Mouse (Mus musculus): ENCODE results near the gene Tekt1.

The Tekt1 gene

DNA sequence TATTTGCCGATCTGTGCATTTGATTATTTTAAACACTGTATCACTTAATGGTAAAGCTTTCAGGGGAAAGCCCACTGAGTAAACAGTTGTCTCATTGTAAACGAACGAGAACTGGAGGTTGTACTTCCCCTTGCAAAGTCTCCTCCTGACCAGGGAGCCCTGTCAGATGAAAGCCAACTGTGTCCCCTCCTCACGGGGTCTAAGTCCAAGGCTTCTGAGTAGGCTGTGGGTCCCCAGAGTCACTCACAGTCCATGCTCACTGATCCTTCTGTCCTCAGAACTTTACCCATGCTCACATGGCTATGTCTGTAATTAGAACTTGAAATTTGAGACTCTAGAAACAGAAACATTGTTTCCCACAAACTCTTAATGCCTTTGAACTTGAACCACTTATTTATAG, 12.6 kb downstream of the Tekt1 start:
- in situ Hi-C loops (cut with MboI; ENCODE audit: low pct_unique_long_range_greater_than_20kb in 1 of 2, low sequenced_read_pairs in 2 of 2, unreplicated experiment in 1 of 2): loop anchor here (10.0 to 25.0 kb wide), 3 partner anchors 125 to 188 kb away; no protein-coding TSS in a partner anchor

DNA sequence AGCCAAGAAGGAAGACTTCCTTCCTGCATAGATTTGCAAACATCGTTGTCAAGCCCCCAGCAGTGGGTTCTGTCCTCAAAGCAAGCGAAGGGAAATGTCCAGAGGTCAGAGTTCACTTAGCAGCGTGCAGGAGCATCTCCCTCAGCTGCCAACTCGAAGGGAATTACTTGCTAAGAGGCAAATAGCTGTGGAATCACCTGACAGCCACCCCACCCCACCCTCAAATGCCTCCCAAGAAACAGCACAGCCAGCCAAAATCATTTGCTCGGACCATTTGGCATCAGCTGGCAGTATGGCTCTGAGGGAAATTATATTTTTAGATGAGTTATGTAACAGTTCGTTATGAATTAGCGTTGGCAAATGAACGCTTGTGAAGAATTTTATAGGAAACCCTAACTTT, 13.2 kb downstream of the Tekt1 start:
- in situ Hi-C loops (cut with MboI; ENCODE audit: low pct_unique_long_range_greater_than_20kb in 1 of 2, low sequenced_read_pairs in 2 of 2, unreplicated experiment in 1 of 2): loop anchor here (10.0 to 25.0 kb wide), 3 partner anchors 124 to 188 kb away; no protein-coding TSS in a partner anchor

GRCm38 (mm10) chr11:72348563-72348962, 13.7 kb downstream of the Tekt1 start:
- in situ Hi-C loops (cut with MboI; ENCODE audit: low pct_unique_long_range_greater_than_20kb in 1 of 2, low sequenced_read_pairs in 2 of 2, unreplicated experiment in 1 of 2): loop anchor here (10.0 to 25.0 kb wide), 3 partner anchors 124 to 189 kb away; no protein-coding TSS in a partner anchor

- in situ Hi-C loops (cut with MboI; ENCODE audit: low pct_unique_long_range_greater_than_20kb in 1 of 2, low sequenced_read_pairs in 2 of 2, unreplicated experiment in 1 of 2): loop anchor here (5.0 to 25.0 kb wide), 5 partner anchors 83 to 223 kb away; no protein-coding TSS in a partner anchor
These were observed 17.8 kb downstream of the Tekt1 start for GRCm38 (mm10) chr11:72344486-72344885.

DNA sequence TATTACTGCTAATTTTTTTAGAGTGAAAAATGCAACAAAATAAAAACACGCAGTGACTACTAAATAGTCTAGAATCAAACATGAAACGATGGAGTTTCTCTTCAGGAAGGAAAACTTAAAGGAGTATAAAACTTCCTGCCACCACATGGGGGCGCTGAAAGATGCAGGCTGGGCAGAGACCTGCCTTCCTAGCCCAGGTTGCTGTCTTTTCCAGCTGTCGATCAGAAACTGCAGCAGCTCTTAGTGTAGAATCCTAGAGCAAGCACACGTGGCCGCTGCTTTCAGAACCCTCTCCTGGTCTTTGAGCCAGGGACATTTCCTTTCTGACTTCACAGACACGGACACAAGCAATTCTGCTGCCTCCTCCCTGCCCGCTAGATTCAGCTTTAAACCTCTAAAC, 18.3 kb downstream of the Tekt1 start:
- in situ Hi-C loops (cut with MboI; ENCODE audit: low pct_unique_long_range_greater_than_20kb in 1 of 2, low sequenced_read_pairs in 2 of 2, unreplicated experiment in 1 of 2): loop anchor here (5.0 to 25.0 kb wide), 5 partner anchors 83 to 223 kb away; no protein-coding TSS in a partner anchor

- in situ Hi-C loops (cut with MboI; ENCODE audit: low pct_unique_long_range_greater_than_20kb in 1 of 2, low sequenced_read_pairs in 2 of 2, unreplicated experiment in 1 of 2): loop anchor here (5.0 to 25.0 kb wide), 5 partner anchors 84 to 224 kb away; no protein-coding TSS in a partner anchor
These were observed 19.0 kb downstream of the Tekt1 start for GRCm38 (mm10) chr11:72343238-72343625.

- in situ Hi-C loops (cut with MboI; ENCODE audit: low pct_unique_long_range_greater_than_20kb in 1 of 2, low sequenced_read_pairs in 2 of 2, unreplicated experiment in 1 of 2): loop anchor here (5.0 to 25.0 kb wide), 5 partner anchors 85 to 225 kb away; no protein-coding TSS in a partner anchor
These were observed 19.5 kb downstream of the Tekt1 start for GRCm38 (mm10) chr11:72342549-72343237.

DNA sequence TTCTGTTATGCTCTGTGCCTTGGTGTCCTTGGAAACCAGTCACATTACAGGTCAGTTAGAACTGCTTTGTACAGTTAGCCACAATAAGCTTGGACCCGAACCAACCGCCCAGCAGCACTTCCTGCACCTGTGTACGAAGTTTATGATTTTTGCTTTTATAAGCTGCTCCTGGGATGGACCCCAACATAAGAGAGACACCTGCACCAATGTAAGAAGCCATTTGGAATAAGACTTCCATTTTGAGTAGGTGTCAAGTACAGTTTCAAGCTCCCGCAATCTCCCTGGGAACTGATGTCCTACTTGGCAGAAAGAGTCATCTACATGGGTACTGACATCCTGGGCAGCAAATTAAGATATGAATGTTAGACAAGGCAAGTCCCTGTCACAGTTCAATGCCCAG, 22.5 kb downstream of the Tekt1 start:
- in situ Hi-C loops (cut with MboI; ENCODE audit: low pct_unique_long_range_greater_than_20kb in 1 of 2, low sequenced_read_pairs in 2 of 2, unreplicated experiment in 1 of 2): loop anchor here (5.0 to 25.0 kb wide), 5 partner anchors 88 to 228 kb away; no protein-coding TSS in a partner anchor

DNA sequence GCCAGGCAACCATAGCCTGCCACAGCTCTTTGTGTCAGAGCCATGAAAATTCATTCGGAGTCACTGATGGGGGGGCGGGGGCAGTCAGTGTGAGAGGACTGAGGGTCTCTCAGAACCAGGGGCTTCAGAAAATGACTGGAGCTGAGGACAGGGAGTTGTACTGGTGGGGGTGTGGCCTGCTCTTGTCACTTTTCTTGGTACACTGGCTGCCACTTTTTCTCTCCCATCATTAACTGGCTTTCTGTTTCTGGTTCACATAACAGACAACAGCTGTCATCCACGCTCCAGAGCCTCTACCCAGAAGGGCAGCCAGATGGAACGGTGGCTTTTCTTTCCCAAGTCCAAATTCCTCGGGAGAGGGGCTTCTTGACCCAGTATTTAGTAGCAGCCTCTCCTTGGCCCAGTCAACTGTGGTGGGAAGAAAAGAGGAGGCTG, 23.8 kb downstream of the Tekt1 start:
- in situ Hi-C loops (cut with MboI; ENCODE audit: low pct_unique_long_range_greater_than_20kb in 1 of 2, low sequenced_read_pairs in 2 of 2, unreplicated experiment in 1 of 2): loop anchor here in 1 of 2 experiments (25.0 kb wide), 1 partner anchor 199 kb away; no protein-coding TSS in a partner anchor

DNA sequence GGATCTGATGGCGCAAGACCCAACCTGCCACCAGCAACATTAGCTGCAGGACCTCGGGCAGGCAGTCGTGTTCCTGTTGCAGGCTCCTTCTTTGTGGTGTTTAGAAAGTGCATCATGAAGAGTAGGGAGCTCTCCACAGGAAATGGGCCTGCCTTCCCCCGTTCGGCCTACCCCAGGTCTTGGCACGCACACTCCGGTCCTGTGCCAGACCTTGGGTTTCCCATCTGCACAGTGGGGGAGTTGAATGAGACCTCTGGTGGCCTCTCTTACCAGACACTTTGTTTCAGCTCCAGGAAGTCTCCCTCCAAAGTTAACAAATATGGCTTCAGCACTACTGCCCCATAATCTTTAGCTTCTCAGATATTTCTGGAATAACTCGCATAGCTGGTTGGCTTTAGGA, 25.5 kb downstream of the Tekt1 start:
- in situ Hi-C loops (cut with MboI; ENCODE audit: low pct_unique_long_range_greater_than_20kb in 1 of 2, low sequenced_read_pairs in 2 of 2, unreplicated experiment in 1 of 2): loop anchor here in 1 of 2 experiments (25.0 kb wide), 1 partner anchor 201 kb away; no protein-coding TSS in a partner anchor

DNA sequence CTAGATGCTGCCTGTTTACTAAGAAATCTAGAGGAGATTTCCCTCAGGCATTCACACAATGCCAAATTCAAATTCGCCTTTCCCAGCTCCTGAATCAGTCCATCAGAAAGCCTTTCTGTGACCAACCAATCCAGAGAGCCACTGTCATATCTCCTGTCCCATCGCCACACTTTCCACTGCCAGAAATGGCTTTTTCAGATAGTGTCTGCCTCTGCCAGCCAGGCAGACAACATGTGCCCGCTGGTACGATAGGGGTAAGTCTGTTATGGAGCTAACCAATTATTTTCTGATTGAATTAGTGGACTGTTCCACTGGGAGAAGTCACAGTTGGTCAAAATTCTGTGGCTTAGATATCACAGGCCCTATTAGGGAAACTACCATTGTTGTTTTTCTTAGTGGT, 27.6 kb downstream of the Tekt1 start:
- in situ Hi-C loops (cut with MboI; ENCODE audit: low pct_unique_long_range_greater_than_20kb in 1 of 2, low sequenced_read_pairs in 2 of 2, unreplicated experiment in 1 of 2): loop anchor here in 1 of 2 experiments (25.0 kb wide), 1 partner anchor 203 kb away; no protein-coding TSS in a partner anchor

DNA sequence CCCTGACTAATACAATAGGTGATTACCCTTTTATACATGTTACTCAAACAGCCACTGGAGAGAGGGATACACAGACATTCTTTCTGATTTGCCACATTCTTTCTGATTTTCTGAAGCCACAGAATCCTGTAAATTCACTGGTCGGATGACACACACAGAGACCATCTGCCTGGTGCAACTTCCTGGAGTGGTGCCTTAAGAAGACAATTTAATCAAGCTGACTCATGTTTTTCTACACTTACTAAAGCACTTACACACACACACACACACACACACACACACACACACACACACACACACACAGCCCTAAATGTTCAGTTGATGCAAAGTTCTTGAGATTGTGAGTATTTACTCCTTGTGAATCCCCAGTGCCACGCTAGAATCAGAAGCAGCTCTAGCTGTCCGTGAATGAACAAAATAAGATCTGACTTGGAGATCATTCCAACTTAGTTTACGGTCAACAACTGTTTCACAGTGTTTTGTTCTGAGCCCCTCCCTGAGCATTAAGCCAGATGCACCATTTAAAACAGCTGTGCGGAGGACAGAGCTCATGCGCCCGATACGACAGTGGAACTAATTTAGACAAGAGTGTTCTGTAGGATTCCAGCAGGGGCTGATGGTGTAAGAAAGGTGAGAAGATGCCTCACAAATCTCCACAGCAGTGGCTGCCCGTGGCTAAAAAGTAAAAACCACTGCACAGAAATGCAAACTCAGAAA, 29.1 kb downstream of the Tekt1 start:
- in situ Hi-C loops (cut with MboI; ENCODE audit: low pct_unique_long_range_greater_than_20kb in 1 of 2, low sequenced_read_pairs in 2 of 2, unreplicated experiment in 1 of 2): loop anchor here in 1 of 2 experiments (25.0 kb wide), 1 partner anchor 204 kb away; no protein-coding TSS in a partner anchor

DNA sequence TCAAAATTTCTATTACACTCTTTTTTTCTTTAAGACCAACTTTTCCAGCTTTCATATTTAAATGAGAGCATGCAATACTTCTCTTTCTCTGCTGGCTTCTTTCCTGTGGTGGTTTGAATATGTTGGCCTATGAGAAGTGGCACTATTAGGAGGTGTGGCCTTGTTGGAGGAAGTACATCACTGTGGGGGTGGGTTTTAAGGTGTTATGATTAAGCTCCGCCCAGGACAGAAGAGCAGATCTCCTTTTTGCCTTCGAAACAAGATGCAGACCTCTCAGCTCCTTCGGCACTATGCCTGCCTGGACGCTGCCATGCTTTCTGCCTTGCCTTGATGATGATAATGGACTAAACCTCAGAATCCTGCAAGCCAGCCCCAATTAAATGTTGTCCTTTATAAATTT, 36.5 kb downstream of the Tekt1 start:
- in situ Hi-C loops (cut with MboI; ENCODE audit: low pct_unique_long_range_greater_than_20kb in 1 of 2, low sequenced_read_pairs in 2 of 2, unreplicated experiment in 1 of 2): loop anchor here in 1 of 2 experiments (25.0 kb wide), 1 partner anchor 212 kb away; no protein-coding TSS in a partner anchor

- in situ Hi-C loops (cut with MboI; ENCODE audit: low pct_unique_long_range_greater_than_20kb in 1 of 2, low sequenced_read_pairs in 2 of 2, unreplicated experiment in 1 of 2): loop anchor here in 1 of 2 experiments (5.0 kb wide), 1 partner anchor 92 kb away; no protein-coding TSS in a partner anchor
These were observed 37.8 kb downstream of the Tekt1 start for GRCm38 (mm10) chr11:72324431-72324830.

DNA sequence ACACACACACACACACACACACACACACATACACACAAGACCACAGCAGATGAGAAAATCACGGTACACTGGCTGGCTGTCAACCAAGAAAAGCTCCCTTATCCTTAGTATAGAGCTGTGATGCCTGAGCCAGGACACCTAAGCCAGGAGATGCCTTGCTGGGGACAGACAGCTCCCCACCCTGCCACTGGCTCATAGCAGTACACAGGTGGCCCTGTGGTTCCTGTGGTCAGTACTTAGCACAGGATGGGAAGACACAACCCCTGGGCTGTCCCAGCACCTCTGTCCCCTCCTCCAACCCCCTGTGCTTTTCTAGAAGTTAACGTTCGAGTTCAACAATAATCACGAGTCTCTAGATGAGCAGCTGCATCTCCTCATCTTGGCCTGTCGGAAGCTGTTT, 44.2 kb downstream of the Tekt1 start:
- in situ Hi-C loops (cut with MboI; ENCODE audit: low pct_unique_long_range_greater_than_20kb in 1 of 2, low sequenced_read_pairs in 2 of 2, unreplicated experiment in 1 of 2): loop anchor here in 1 of 2 experiments (5.0 kb wide), 1 partner anchor 101 kb away; the partner anchor contains the start of gene Med31

- in situ Hi-C loops (cut with MboI; ENCODE audit: low pct_unique_long_range_greater_than_20kb in 1 of 2, low sequenced_read_pairs in 2 of 2, unreplicated experiment in 1 of 2): no loop called here
These were observed 47.9 kb downstream of the Tekt1 start, which contains the start of gene Fbxo39 for GRCm38 (mm10) chr11:72314151-72314895. Fbxo39 (plus strand) TSS chr11:72314444.

GRCm38 (mm10) chr11:72311355-72312001, 50.8 kb downstream of the Tekt1 start:
- in situ Hi-C loops (cut with MboI; ENCODE audit: low pct_unique_long_range_greater_than_20kb in 1 of 2, low sequenced_read_pairs in 2 of 2, unreplicated experiment in 1 of 2): no loop called here

DNA sequence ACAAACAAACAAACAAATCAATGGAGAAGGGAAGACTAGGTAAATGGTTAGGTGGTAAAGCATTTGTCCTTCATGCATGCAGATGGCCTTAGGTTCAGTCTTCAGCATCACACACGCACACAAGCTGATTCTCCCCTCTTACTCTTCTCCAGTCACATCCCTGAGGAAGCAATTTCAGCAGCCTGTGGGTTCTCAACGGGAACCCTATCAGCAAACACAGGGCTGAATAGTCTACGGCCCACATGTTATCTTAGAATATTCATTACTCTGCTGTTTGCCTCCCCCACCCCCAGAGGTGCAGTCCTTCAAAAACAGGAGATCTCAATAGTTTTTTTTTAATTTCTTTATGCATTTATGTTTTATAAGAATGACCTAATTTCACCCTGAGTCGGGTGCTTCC, 51.8 kb downstream of the Tekt1 start:
- in situ Hi-C loops (cut with MboI; ENCODE audit: low pct_unique_long_range_greater_than_20kb in 1 of 2, low sequenced_read_pairs in 2 of 2, unreplicated experiment in 1 of 2): no loop called here
